Mouse (Mus musculus) left cerebral cortex, adult 2 months (tissue): ENCODE data around the gene Slc6a19. TPM values are rescaled to one million over a fixed set of nuclear protein-coding genes. Genes with fewer than 3 reads are reported as not detected.

Experiments
- DNase-seq, 2 experiments: peaks; one replicate each; pipeline ENCODE4 v3.0.0; 2021 to 2022; ENCODE audit warnings: low spot score in 2 of 2, mixed read lengths in 1 of 2; ENCODE audit errors: extremely low spot score in 1 of 2
- H3K27ac ChIP-seq: fragments of 200-600 bp; 2 replicates; pipeline ENCODE4 v1.8.1; 2022
- H3K4me3 ChIP-seq: fragments of 200-600 bp; 2 replicates; pipeline ENCODE4 v1.8.1; 2022
- CTCF ChIP-seq: fragments of 200-600 bp; IDR thresholded peaks from 2 replicates; pipeline ENCODE4 v1.8.1; 2022; ENCODE audit warnings: antibody characterized with exemption, mild to moderate bottlenecking, moderate library complexity
- intact Hi-C: fragments of 180-260 bp; cut with DNase I; formaldehyde crosslinking; loops from one replicate; pipeline ENCODE4 v1.15.1; 2025
- total RNA-seq, 2 experiments: library from RNA; stranded (reverse); gene quantifications; 2 replicates each; pipeline ENCODE4 v1.2.3; 2021

Gene Slc6a19
- total RNA-seq, 2 experiments from 2014 or later, result 0.16 TPM; not detected in 1

GRCm38 (mm10) chr13:73653266-73653665 is 51.4 kb downstream of the Slc6a19 start:
- intact Hi-C loops, result no loop called here
- Histone ChIP-seq H3K27ac (no peak overlapping the region), H3K4me3 (no peak overlapping the region)
- no peak for DNase-seq
- TF ChIP-seq CTCF, result no peak

GRCm38 (mm10) chr13:73646397-73647087 is 58.1 kb downstream of the Slc6a19 start:
- intact Hi-C loops, result loop anchor here (1.0 to 5.0 kb wide), 4 partner anchors 46 to 261 kb away; no protein-coding TSS in a partner anchor
- peak; percentile 57 to 64 for DNase-seq
- H3K27ac ChIP-seq, result no peak overlapping the region

DNA sequence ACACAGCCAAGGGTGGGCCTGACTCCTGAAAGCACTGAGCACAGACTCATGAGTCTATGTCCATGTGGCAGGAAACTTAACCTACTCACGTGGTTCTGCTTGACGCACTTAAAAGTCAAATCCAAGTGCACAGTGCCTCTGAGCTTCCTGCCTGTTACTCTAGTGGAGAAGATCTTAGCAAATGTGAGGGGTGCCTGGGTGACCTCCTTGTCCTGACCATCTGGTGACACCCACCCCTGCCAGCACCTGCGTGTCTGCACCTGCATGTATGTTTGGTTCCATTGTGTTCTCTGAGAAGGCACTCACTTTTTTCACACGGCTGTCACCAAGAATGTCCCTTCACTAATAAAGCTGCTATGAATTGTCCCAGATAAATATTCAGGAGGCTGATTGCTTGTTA is 63.4 kb downstream of the Slc6a19 start:
- no peak overlapping the region for H3K27ac ChIP-seq
- intact Hi-C loops, result no loop called here
- DNase-seq, result no peak
- TF ChIP-seq CTCF, result no peak
- no peak overlapping the region for H3K4me3 ChIP-seq

More at GRCm38 (mm10) chr13:73646397-73647087, 58.1 kb downstream of the Slc6a19 start:
- peak; percentile 84 for TF ChIP-seq CTCF
- no peak overlapping the region for H3K4me3 ChIP-seq

GRCm38 (mm10) chr13:73637826-73638225 is 66.8 kb downstream of the Slc6a19 start:
- H3K4me3 ChIP-seq, result no peak overlapping the region
- no peak for TF ChIP-seq CTCF
- no peak for DNase-seq
- intact Hi-C loops, result no loop called here
- H3K27ac ChIP-seq, result no peak overlapping the region

DNA sequence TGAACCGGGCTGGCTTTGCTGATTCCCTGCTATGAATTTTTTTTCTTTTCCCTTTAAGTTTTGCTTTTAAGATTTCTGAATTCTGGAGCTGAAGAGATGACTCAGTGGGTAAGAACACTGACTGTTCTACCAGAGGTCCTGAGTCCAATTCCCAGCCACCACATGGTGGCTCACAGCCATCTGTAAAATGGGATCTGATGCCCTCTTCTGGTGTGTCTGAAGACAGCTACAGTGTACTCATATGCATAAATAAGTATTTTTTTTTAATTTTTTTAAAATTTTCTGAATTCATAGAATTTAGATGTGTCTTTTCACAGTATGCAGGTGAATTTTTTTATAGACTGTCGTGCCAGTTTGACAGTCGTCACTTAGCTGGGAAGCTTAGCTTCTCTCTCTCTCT is 72.8 kb downstream of the Slc6a19 start:
- intact Hi-C loops, result no loop called here
- DNase-seq, result no peak

More for the DNA sequence above, 72.8 kb downstream of the Slc6a19 start:
- no peak overlapping the region for H3K4me3 ChIP-seq
- peak; percentile 32 for TF ChIP-seq CTCF
- no peak overlapping the region for H3K27ac ChIP-seq

Other genes with a start within 250 kb of the Slc6a19 start
- 10 to 100 TPM; 40.8 to 47.2 TPM for gene Lpcat1, start 237.7 kb downstream of the Slc6a19 start, total RNA-seq
- under 1 TPM in 1 of 2 experiments, not detected in 1; 0.12 TPM for gene Slc6a3, start 168.1 kb downstream of the Slc6a19 start, total RNA-seq
- gene Clptm1l, start 100.9 kb downstream of the Slc6a19 start, total RNA-seq, result 100 to 1,000 TPM; 115 to 123 TPM
- 1 to 10 TPM; 4.1 to 4.4 TPM for gene Tert, start 78.0 kb downstream of the Slc6a19 start, total RNA-seq
- gene Slc6a18, start 26.8 kb downstream of the Slc6a19 start, total RNA-seq, result not detected
- gene Slc12a7, start 28.2 kb upstream of the Slc6a19 start, total RNA-seq, result 1 to 10 TPM; 2.4 to 4.8 TPM
- 1 to 10 TPM; 3.3 TPM for gene Nkd2, start 142.8 kb upstream of the Slc6a19 start, total RNA-seq
- 1 to 10 TPM in 1 of 2 experiments, under 1 TPM in 1; 0.38 to 1.1 TPM for gene Trip13, start 232.9 kb upstream of the Slc6a19 start, total RNA-seq
- gene Brd9, start 232.9 kb upstream of the Slc6a19 start, total RNA-seq, result 10 to 100 TPM; 84.2 to 88.7 TPM